Mouse (Mus musculus): Measurements from ENCODE around the gene Ndufaf5.

DNA sequence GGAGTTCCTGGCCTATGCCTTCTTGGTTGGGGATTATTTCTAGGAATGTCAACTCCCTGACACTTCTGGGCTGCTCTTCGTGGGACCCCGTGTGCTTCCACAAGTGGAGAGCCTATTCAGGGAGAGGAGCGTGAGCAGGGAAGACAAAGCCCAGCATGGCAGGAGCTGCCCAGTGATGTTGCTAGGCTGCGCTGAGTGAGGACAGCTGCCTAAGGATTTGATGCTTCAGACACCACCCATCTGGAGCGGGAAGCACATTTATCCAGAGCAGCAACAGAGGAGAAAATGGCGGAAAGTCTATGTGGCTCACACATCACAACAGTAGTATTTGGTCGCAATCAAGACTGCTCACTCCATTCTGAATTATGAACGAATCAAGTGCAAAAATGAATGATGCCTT, 49.9 kb downstream of the Ndufaf5 start:
- TF ChIP-seq CTCF (IDR thresholded peaks at IDR 0.05; ENCODE audit: low read depth) (no peak), EP300 (optimal IDR thresholded peaks at IDR 0.05) (no peak)
